Mouse (Mus musculus) embryonic facial prominence, embryonic 13.5 days (tissue): ENCODE data around the gene Igf1r. TPM values are rescaled to one million over a fixed set of nuclear protein-coding genes. Genes with fewer than 3 reads are reported as not detected.

Experiments
- ATAC-seq: fragments of 200-750 bp; cut with Nextera tagmentation; 2 replicates; pipeline ENCODE4 v1.8.0; 2017; ENCODE audit warnings: low read depth; ENCODE audit not compliant: insufficient number of reproducible peaks, insufficient read depth, low FRiP score, low TSS enrichment
- H3K27ac ChIP-seq: fragments of 300-500 bp; sonication (generic); 2 replicates; pipeline ENCODE4 v1.5.1; 2015; ENCODE audit warnings: moderate library complexity, mild to moderate bottlenecking, inconsistent platforms
- H3K27me3 ChIP-seq: fragments of 300-500 bp; sonication (generic); 2 replicates; pipeline ENCODE4 v1.6.1; 2015; ENCODE audit warnings: mild to moderate bottlenecking, inconsistent platforms
- H3K36me3 ChIP-seq: fragments of 300-500 bp; sonication (generic); 2 replicates; pipeline ENCODE4 v1.6.1; 2015; ENCODE audit warnings: mild to moderate bottlenecking, inconsistent platforms
- H3K4me1 ChIP-seq: fragments of 300-500 bp; sonication (generic); 2 replicates; pipeline ENCODE4 v1.6.1; 2015; ENCODE audit warnings: inconsistent platforms
- H3K4me2 ChIP-seq: fragments of 300-500 bp; sonication (generic); 2 replicates; pipeline ENCODE4 v1.6.1; 2015; ENCODE audit warnings: moderate library complexity, mild to moderate bottlenecking, inconsistent platforms
- H3K4me3 ChIP-seq: fragments of 300-500 bp; sonication (generic); 2 replicates; pipeline ENCODE4 v1.5.1; 2015; ENCODE audit warnings: mild to moderate bottlenecking, inconsistent platforms
- H3K9ac ChIP-seq: fragments of 300-500 bp; sonication (generic); 2 replicates; pipeline ENCODE4 v1.6.1; 2015; ENCODE audit warnings: mild to moderate bottlenecking, inconsistent platforms
- H3K9me3 ChIP-seq: fragments of 300-500 bp; sonication (generic); 2 replicates; pipeline ENCODE4 v1.6.1; 2016; ENCODE audit warnings: inconsistent platforms
- WGBS: fragments of 180-500 bp; shearing (Covaris S2); methylation state at CpG from one replicate; pipeline ENCODE4 v1.1.7; 2015; ENCODE audit warnings: mixed read lengths; 5-methylcytosine and 5-hydroxymethylcytosine counted together
- polyA plus RNA-seq: library from polyadenylated mRNA; unstranded; fragments of >200 nt; fragmentation: Nextera tagmentation; extraction: Ambion mirVana; gene quantifications from 2 replicates; pipeline ENCODE4 v1.2.1, GENCODE M21; 2015

The Igf1r gene
- polyA plus RNA-seq, 1 experiment from 2014 or later: 28.7 TPM

DNA sequence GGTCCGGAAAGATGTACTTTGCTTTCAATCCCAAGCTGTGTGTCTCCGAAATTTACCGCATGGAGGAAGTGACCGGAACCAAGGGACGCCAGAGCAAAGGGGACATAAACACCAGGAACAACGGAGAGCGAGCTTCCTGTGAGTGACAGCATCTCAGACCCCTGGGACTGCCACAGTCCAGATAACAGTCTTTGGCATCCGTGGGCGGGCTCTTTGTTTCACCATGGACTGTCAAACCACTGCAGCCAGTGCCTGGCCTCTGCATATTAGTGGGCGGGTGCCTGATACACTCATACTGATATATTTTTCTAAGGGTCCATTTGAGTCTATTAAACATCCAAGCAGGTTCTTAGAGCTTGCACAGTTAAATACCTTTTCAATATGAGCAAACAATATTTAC, 230.8 kb downstream of the Igf1r start:
- peaks cover 7% of the 10 kb centered on the region; the same call in 1 of the 2 replicates for H3K4me1 ChIP-seq
- H3K9me3 ChIP-seq: no peaks in the 10 kb centered on the region
- H3K4me3 ChIP-seq: no peak overlapping the region
- no peak overlapping the region for H3K4me2 ChIP-seq
- no peak for ATAC-seq
- peaks cover 53% of the 10 kb centered on the region for H3K36me3 ChIP-seq
- no peak overlapping the region for H3K9ac ChIP-seq
- WGBS: 83% methylated on average over 10 of the region's 10 CpGs
- no peak overlapping the region for H3K27ac ChIP-seq
- no peaks in the 10 kb centered on the region for H3K27me3 ChIP-seq

DNA sequence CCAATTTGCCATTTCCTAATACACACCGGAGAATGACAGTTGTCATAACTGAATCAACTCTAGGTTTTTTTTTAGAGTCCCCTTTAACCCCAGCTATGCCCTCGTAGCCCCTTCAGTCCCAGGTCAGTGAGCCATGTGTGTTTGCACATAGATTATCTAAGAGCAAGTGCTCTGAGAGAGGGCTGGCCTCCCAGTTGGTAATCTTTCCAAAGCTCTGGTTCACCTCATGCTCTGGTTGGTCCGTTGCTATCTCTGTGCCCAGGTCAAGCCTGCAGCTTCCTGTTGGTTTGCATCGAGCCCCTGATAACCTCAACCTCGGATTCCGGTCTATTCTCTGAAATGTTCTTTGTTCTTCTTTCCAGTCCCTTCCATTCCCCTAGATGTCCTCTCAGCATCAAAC, 236.6 kb downstream of the Igf1r start:
- Histone ChIP-seq H3K36me3 (peaks cover 89% of the 10 kb centered on the region), H3K27ac (no peak overlapping the region), H3K9ac (no peak overlapping the region), H3K27me3 (no peaks in the 10 kb centered on the region), H3K9me3 (no peaks in the 10 kb centered on the region), H3K4me1 (no peaks in the 10 kb centered on the region), H3K4me2 (no peak overlapping the region), H3K4me3 (no peak overlapping the region)
- no peak for ATAC-seq
- WGBS: 90% methylated on average over 6 of the region's 6 CpGs

DNA sequence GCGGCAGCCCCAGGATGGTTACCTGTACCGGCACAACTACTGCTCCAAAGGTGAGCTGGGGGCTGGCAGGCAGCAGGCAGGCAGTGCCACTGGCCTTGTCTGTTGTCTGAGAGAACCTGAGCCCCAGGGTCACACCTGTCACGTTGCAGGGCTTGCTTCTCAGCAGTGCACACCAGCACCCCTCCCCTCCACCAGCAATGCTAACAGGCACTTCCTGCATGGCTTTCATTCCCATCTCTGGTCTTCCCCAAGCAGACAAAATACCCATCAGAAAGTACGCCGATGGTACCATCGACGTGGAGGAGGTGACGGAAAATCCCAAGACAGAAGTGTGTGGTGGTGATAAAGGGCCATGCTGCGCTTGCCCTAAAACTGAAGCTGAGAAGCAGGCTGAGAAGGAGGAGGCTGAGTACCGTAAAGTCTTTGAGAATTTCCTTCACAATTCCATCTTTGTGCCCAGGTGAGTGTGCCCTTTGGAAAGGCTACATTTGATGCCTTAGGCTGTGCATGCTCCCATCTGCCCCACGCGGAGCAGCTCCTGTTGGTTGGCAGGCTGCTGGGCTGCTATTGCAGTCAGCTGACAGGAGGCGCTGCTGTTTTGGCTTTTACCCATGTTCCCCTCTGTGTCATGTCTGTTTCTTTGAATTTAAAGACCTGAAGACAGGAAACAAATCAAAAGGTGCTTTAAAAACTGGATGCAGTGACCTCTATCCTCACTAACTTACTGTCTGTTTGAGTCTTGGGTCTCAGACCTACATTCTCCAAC, 237.2 kb downstream of the Igf1r start:
- no peak overlapping the region for H3K27ac ChIP-seq
- H3K9ac ChIP-seq: no peak overlapping the region
- no peaks in the 10 kb centered on the region for H3K9me3 ChIP-seq
- no peaks in the 10 kb centered on the region for H3K27me3 ChIP-seq
- 93% methylated on average over 13 of the region's 13 CpGs for WGBS
- ATAC-seq: no peak
- H3K4me2 ChIP-seq: no peak overlapping the region
- H3K4me3 ChIP-seq: no peak overlapping the region
- H3K4me1 ChIP-seq: no peaks in the 10 kb centered on the region
- H3K36me3 ChIP-seq: peaks cover 89% of the 10 kb centered on the region

DNA sequence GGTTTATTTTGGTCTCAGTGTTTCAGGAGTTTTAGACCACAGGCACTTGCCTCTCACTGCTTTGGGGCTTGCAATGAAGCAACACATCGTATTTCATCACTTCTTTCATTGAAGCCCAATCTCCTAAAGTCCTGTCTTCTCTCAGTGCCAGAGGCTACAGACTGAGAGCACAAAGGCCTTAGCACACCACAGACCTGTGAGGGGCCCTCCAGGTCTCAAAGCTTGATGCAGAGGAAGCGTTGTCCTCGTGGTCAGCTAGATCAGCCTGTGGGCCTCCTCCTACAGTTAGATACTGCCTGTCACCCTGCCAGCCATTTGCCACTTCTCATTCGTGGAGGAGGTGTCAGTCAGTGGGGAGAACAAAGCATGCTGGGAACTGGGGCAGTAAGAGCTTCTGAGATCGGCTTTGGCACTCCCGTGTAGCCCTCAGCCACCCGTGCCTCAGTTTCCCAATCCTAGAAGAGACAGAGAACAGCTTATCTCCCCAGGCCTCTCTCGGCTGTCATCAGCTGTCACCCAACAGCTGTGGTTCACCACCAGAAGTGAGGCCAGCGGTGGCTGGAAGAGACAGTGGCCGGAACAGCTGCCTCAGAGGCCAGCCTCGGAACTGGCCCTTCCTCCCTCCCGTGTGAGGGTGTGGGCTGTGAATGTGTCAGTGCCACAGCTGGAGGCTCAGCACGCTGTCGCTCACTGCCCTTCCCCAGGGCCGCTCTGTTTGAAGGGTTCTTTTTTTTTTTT, 241.5 kb downstream of the Igf1r start:
- Histone ChIP-seq H3K4me1 (no peaks in the 10 kb centered on the region), H3K4me3 (no peak overlapping the region), H3K4me2 (no peak overlapping the region), H3K36me3 (peaks cover 90% of the 10 kb centered on the region), H3K9me3 (no peaks in the 10 kb centered on the region), H3K27me3 (no peaks in the 10 kb centered on the region), H3K9ac (no peak overlapping the region), H3K27ac (no peak overlapping the region)
- 86% methylated on average over 15 of the region's 15 CpGs for WGBS
- no peak for ATAC-seq

DNA sequence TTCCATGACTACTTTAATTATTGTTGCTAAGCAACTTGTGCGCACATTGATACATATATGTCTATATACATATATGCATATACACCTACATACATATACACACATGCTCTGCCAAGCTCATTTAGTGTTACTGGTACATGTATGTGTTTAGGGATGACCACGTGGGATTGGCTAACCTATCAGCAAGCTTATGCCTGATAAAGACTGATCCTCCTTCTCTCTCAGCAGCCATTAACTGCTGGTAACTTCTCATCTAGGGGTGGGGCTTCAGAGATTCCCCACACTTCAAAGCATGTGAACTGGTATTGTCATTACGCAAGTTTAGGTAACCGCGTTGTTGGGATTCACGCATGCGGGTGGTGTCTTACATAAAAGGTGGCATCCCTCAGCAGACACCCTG, 247.0 kb downstream of the Igf1r start:
- Histone ChIP-seq H3K4me3 (no peak overlapping the region), H3K4me1 (peaks cover 4% of the 10 kb centered on the region; the same call in 1 of the 2 replicates), H3K4me2 (no peak overlapping the region), H3K36me3 (peaks cover 77% of the 10 kb centered on the region), H3K27me3 (no peaks in the 10 kb centered on the region), H3K9me3 (no peaks in the 10 kb centered on the region), H3K9ac (no peak overlapping the region), H3K27ac (no peak overlapping the region)
- no peak for ATAC-seq
- WGBS: 96% methylated on average over 7 of the region's 7 CpGs

DNA sequence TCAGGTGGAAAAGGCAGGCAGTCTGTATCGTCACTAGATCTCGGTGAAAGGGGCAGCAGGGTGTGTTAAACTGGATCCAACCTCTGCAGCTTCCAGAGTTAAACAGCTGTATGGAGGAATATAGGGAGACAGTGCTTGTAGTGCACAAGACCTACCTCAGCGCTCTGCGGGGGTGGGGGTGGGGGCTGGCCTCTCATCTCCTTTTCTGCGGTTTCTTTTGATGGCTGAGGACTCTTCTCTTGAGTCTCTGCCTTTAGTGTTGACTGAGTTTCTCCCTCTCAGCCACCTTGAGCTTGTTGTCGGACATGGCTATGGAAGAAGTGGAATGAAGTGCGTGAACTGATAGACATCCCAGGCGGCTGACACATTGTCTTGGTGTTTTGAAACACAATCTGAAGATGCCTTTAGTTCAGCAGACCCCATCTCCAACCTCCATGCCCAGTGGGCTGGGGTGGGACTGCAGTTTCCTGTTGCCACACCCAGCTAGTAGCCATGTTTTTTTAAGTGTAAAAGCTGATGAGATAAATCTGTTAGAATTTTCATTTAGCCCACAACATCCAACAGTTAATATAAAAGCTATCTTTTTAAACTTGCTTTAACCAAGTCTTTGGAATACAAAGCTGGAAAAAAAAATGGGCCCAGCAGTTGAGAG, 253.3 kb downstream of the Igf1r start:
- Histone ChIP-seq H3K4me2 (no peak overlapping the region), H3K27ac (no peak overlapping the region), H3K36me3 (peaks cover 86% of the 10 kb centered on the region), H3K27me3 (no peaks in the 10 kb centered on the region), H3K9me3 (no peaks in the 10 kb centered on the region), H3K4me1 (peaks cover 4% of the 10 kb centered on the region; the same call in 1 of the 2 replicates), H3K9ac (no peak overlapping the region), H3K4me3 (no peak overlapping the region)
- no peak for ATAC-seq
- WGBS: 91% methylated on average over 8 of the region's 8 CpGs

DNA sequence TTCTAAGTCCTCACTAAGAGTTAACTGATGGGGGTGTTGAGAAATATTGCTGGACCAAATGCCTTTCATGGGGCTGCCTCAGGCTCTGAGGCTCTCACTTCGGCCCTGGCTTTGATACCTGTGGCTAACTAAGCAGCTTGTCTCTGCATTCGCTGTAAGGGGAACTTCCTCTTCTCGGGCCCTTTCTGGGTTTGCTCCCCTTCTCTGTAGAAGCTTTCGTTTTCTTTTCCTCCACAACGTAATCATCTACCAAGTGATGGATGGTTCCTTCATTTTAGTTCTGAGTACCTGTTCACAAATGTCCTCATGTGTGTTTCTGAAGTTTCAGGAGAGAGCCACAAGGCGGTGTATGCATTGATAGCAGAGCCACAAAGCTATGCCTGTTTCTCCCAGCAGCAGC, 256.4 kb downstream of the Igf1r start:
- Histone ChIP-seq H3K9ac (no peak overlapping the region), H3K4me1 (no peaks in the 10 kb centered on the region), H3K27ac (no peak overlapping the region), H3K4me2 (no peak overlapping the region), H3K4me3 (no peak overlapping the region), H3K9me3 (no peaks in the 10 kb centered on the region), H3K36me3 (peaks cover 92% of the 10 kb centered on the region), H3K27me3 (no peaks in the 10 kb centered on the region)
- WGBS: 94% methylated on average over 6 of the region's 6 CpGs
- ATAC-seq: no peak

DNA sequence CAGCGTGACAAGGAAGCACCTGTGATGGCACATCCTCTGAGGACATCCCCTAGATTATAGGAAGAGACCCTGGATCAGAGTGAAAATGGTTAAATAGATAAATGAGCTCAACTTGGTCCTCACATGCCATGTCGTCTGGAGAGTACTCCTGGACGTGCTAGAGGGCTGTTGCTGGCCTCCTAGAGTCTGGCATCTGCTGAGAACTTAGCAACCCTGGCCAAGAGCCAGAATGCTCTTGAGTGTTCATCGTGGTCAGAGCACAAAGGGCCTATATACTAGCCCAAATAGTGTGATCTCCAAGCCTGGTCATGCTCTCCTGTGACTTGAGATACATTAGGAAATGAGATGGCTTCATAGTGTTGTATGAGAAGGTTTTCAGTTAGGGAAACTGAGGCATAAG, 257.8 kb downstream of the Igf1r start:
- Histone ChIP-seq H3K4me2 (no peak overlapping the region), H3K4me1 (no peaks in the 10 kb centered on the region), H3K27ac (no peak overlapping the region), H3K36me3 (peaks cover 94% of the 10 kb centered on the region), H3K4me3 (no peak overlapping the region), H3K27me3 (no peaks in the 10 kb centered on the region), H3K9me3 (no peaks in the 10 kb centered on the region), H3K9ac (no peak overlapping the region)
- WGBS: 72% methylated on average over 4 of the region's 4 CpGs
- no peak for ATAC-seq

DNA sequence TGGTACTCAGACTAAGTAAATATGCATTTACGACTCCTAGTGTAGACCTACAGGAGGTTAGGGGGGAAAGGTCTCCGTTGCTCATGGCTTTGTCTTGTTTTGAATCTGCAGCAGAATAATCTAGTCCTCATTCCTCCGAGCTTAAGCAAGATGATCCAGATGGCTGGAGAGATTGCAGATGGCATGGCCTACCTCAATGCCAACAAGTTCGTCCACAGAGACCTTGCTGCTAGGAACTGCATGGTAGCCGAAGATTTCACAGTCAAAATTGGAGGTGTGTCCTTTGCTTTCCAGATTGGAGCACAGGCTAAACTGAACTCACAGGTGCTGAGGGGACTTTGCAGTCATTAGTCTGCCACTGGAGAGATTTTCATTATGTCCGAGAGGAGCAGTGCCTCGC, 259.3 kb downstream of the Igf1r start:
- Histone ChIP-seq H3K36me3 (peaks cover 94% of the 10 kb centered on the region), H3K27ac (no peak overlapping the region), H3K4me2 (no peak overlapping the region), H3K4me1 (no peaks in the 10 kb centered on the region), H3K4me3 (no peak overlapping the region), H3K27me3 (no peaks in the 10 kb centered on the region), H3K9me3 (no peaks in the 10 kb centered on the region), H3K9ac (no peak overlapping the region)
- ATAC-seq: no peak
- 91% methylated on average over 7 of the region's 7 CpGs for WGBS

DNA sequence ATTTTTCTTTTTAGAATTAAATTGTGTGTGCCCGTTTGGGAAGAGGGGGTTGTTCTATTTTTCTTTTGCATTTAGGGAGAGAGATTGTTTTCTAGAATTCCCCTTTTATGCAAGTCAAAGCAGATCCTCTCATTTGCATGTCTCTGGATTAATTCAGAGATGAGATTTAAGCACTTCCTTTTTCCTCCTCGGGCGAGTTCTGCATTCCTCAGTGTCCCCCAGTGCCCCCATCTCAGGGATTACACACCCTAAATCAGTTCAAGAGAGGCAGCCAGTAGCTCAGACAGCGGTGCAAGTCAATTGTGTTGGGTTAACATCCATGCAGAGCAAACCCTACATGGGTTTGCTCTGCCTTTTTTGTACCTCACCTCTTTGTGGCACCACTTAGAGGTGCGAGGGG, 261.2 kb downstream of the Igf1r start:
- Histone ChIP-seq H3K4me2 (no peak overlapping the region), H3K27ac (no peak overlapping the region), H3K9ac (no peak overlapping the region), H3K36me3 (peaks cover 94% of the 10 kb centered on the region), H3K4me3 (no peak overlapping the region), H3K4me1 (no peaks in the 10 kb centered on the region), H3K9me3 (no peaks in the 10 kb centered on the region), H3K27me3 (no peaks in the 10 kb centered on the region)
- WGBS: 72% methylated on average over 5 of the region's 5 CpGs
- ATAC-seq: no peak

DNA sequence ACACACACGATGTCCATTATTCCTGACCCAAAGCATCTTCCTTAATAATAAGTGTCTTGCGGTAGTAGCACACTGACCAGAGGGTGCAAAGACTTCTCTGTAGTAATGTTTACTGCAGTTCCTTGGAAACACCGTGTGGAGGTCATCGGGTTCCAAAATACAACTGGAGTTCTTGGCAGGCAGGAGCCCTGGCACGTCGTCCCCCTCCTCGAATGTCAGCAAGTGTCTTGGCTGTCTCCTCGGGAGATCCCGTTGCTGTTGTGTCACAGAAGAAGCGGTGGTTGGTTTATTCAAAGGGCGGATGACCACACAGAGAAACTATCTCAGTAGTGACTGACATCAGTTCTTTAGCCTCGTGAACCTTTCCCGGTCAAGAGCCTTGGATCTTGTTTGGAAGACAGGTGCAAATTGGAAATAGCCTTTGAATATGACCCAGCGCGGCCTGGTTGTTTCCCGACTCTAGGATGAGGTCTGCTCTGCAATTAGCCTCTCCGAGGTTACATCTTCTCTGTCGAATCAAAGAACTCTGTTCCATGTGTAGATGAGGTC, 263.0 kb downstream of the Igf1r start:
- H3K9ac ChIP-seq: no peak overlapping the region
- H3K4me2 ChIP-seq: no peak overlapping the region
- WGBS: 87% methylated on average over 18 of the region's 18 CpGs
- no peak overlapping the region for H3K4me3 ChIP-seq
- H3K27ac ChIP-seq: no peak overlapping the region
- no peak for ATAC-seq
- H3K9me3 ChIP-seq: no peaks in the 10 kb centered on the region
- no peaks in the 10 kb centered on the region for H3K27me3 ChIP-seq
- H3K4me1 ChIP-seq: no peaks in the 10 kb centered on the region
- H3K36me3 ChIP-seq: peaks cover 96% of the 10 kb centered on the region
